Mouse (Mus musculus): ENCODE results near the gene Npr1.

DNA sequence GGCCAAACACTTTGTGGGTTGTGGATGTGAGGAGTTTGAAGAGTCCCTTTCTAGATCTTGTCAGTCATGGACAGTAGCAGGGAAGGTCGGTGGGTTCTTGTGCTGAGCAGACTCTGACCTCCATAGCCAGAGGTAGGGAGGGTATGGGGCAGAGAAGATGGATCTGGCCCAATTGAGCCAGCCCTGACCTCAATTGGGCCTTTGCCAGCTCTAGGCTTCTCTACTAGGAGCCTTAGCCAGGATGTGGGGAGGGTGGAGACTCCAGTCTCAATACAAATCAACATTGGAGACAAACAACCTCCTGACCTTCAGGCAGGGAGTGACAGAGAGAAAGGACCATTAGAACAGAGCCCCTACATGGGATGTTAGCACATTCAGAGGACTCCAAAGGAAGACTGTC lies 49.6 kb upstream of the Npr1 start:
- TF ChIP-seq ZNF384 (IDR thresholded peaks at IDR 0.05; ENCODE audit: low read depth, low read length): no peak
- TF ChIP-seq HCFC1 (IDR thresholded peaks at IDR 0.05; ENCODE audit: borderline replicate concordance, insufficient read depth, low read length): no peak
